Mouse (Mus musculus) heart, embryonic 12.5 days (tissue): Measurements from ENCODE around the gene Rpl23a. TPM values are rescaled to one million over a fixed set of nuclear protein-coding genes. Genes with fewer than 3 reads are reported as not detected.
A peak's percentile ranks its signal among the peaks of the same experiment; 100 is the strongest.

Experiments
- ATAC-seq: fragments of 200-750 bp; cut with Nextera tagmentation; 2 replicates; pipeline ENCODE4 v1.8.0; 2017; ENCODE audit warnings: moderate TSS enrichment, moderate library complexity; ENCODE audit not compliant: insufficient number of reproducible peaks, low FRiP score
- H3K27ac ChIP-seq: fragments of 300-500 bp; sonication (generic); 2 replicates; pipeline ENCODE4 v1.5.1; 2016; ENCODE audit warnings: mild to moderate bottlenecking, moderate library complexity; ENCODE audit not compliant: poor library complexity, severe bottlenecking
- H3K27me3 ChIP-seq: fragments of 300-500 bp; sonication (generic); replicated peaks from 2 replicates; pipeline ENCODE4 v1.6.1; 2016; ENCODE audit warnings: mild to moderate bottlenecking, moderate library complexity
- H3K36me3 ChIP-seq: fragments of 300-500 bp; sonication (generic); 2 replicates; pipeline ENCODE4 v1.6.1; 2016; ENCODE audit warnings: mild to moderate bottlenecking, moderate library complexity
- H3K4me1 ChIP-seq: fragments of 300-500 bp; sonication (generic); replicated peaks from 2 replicates; pipeline ENCODE4 v1.6.1; 2016; ENCODE audit warnings: mild to moderate bottlenecking
- H3K4me2 ChIP-seq: fragments of 300-500 bp; sonication (generic); 2 replicates; pipeline ENCODE4 v1.6.1; 2016; ENCODE audit warnings: mild to moderate bottlenecking, moderate library complexity
- H3K4me3 ChIP-seq: fragments of 300-500 bp; sonication (generic); 2 replicates; pipeline ENCODE4 v1.5.1; 2016; ENCODE audit warnings: mild to moderate bottlenecking
- H3K9ac ChIP-seq: fragments of 300-500 bp; sonication (generic); 2 replicates; pipeline ENCODE4 v1.6.1; 2016; ENCODE audit warnings: mild to moderate bottlenecking, moderate library complexity
- H3K9me3 ChIP-seq: fragments of 300-500 bp; sonication (generic); replicated peaks from 2 replicates; pipeline ENCODE4 v1.6.1; 2016; ENCODE audit warnings: mild to moderate bottlenecking, moderate library complexity
- WGBS: fragments of 180-500 bp; shearing (Covaris S2); methylation state at CpG from one replicate; pipeline ENCODE4 v1.1.7; 2016; 5-methylcytosine and 5-hydroxymethylcytosine counted together
- polyA plus RNA-seq: library from polyadenylated mRNA; unstranded; fragments of >200 nt; fragmentation: Nextera tagmentation; extraction: Ambion mirVana; gene quantifications from 2 replicates; pipeline ENCODE4 v1.2.1, GENCODE M21; 2016

The Rpl23a gene
- polyA plus RNA-seq, 1 experiment from 2014 or later: 859 TPM

DNA sequence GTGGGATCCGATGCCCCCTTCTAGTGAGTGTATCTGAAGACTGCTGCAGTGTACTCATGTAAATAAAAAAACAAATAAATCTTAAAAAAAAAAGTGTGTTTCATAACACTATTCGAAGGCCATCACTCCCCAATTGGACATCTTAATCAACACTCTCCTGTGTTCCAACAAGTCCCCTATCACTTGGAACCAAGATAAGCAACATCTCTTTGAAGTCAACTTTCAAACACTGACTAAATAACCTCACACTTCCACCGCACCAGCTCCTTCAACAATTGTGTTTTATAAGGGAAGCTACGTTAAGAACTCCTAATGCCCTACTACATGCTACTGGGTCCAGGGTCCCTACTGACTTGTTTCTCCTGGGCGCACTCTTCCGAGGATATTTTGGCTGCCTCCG is 934 bp downstream of the Rpl23a start:
- peak overlapping the region; percentile 67 for H3K4me2 ChIP-seq
- ATAC-seq: no peak
- WGBS: 4% methylated on average over 7 of the region's 7 CpGs
- H3K27ac ChIP-seq: peak overlapping the region; percentile 91
- H3K4me1 ChIP-seq: peaks cover 30% of the 10 kb centered on the region
- peaks cover 30% of the 10 kb centered on the region for H3K36me3 ChIP-seq
- no peaks in the 10 kb centered on the region for H3K9me3 ChIP-seq
- peak overlapping the region; percentile 95 for H3K4me3 ChIP-seq
- H3K27me3 ChIP-seq: no peaks in the 10 kb centered on the region
- peak overlapping the region; percentile 97 for H3K9ac ChIP-seq

DNA sequence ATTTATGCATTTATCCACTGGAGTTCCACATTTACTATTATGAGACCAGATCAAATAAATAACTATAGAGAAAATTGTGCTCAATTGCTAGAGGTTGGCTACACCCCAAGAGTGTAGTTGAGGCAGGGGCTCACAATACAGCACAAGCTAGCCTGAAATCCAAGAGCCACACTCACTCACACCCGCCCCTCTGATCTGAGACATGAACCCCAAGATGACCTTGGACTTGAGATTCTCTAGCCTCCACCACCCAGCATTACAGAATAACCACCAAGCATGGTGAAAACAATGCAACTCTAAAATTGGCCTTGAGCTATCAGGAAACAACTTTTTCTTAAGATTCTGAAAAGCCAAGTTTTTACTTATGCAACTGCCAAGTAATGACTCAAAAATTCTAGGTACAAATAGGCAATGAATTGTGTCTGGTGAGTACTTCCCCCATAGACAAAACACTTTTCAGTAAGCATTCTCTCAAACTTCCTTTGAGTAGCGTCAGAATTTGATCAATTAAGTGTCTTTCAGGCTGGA is 1.5 kb downstream of the Rpl23a start:
- WGBS: 42% methylated on average over 2 of the region's 2 CpGs
- H3K9ac ChIP-seq: peak overlapping the region; percentile 97; the same call in 1 of the 2 replicates
- no peaks in the 10 kb centered on the region for H3K27me3 ChIP-seq
- H3K27ac ChIP-seq: no peak overlapping the region
- no peak for ATAC-seq
- H3K36me3 ChIP-seq: peaks cover 30% of the 10 kb centered on the region
- peaks cover 30% of the 10 kb centered on the region for H3K4me1 ChIP-seq
- H3K4me3 ChIP-seq: peak overlapping the region; percentile 95
- no peaks in the 10 kb centered on the region for H3K9me3 ChIP-seq
- H3K4me2 ChIP-seq: peak overlapping the region; percentile 67

DNA sequence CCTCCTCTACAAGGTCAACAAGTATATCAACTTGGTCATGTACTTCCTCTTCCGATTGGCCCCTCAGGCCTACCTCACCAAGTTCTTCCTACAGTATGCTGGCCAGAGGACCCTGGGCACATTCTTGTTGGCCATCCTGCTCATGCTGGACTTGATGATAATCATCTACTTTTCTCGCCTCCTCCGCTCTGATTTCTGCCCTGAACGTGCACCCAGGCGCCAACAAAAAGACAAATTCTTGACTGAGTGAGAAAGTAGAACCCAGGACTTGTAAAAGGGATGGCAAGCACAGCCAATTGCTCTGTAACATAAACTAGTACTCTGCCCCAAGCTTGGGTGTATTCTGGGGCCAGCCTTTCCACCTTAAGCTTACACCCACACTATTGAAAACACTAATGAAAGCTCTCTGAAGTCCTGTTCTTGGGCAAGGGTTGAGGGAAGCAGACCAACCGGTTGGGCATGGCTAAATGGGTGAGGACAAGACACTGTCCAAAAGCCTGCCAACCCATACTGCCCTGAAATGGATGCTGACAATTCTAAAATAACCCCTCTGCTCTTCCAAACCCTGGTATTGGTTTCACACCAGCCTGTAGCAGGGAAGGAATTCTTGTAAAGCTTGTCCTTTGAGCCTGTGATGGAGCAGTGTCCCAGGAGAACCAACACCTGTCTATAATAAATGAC is 3.2 kb downstream of the Rpl23a start:
- Histone ChIP-seq H3K4me1 (peaks cover 34% of the 10 kb centered on the region), H3K36me3 (peaks cover 30% of the 10 kb centered on the region), H3K27me3 (no peaks in the 10 kb centered on the region), H3K4me3 (no peak overlapping the region), H3K9me3 (no peaks in the 10 kb centered on the region), H3K9ac (peak overlapping the region; percentile 83; the same call in 1 of the 2 replicates), H3K27ac (no peak overlapping the region), H3K4me2 (peak overlapping the region; percentile 88)
- no peak for ATAC-seq
- WGBS: 60% methylated on average over 6 of the region's 6 CpGs

GRCm38 (mm10) chr11:78179438-78179999 is 3.9 kb downstream of the Rpl23a start:
- peak overlapping the region; percentile 59 for H3K4me3 ChIP-seq
- H3K27ac ChIP-seq: peak overlapping the region; percentile 93
- H3K36me3 ChIP-seq: peaks cover 30% of the 10 kb centered on the region
- peak overlapping the region; percentile 83 for H3K9ac ChIP-seq
- H3K4me2 ChIP-seq: peak overlapping the region; percentile 88
- H3K4me1 ChIP-seq: peaks cover 34% of the 10 kb centered on the region
- WGBS: 22% methylated on average over 8 of the region's 8 CpGs
- no peak for ATAC-seq
- no peaks in the 10 kb centered on the region for H3K9me3 ChIP-seq
- H3K27me3 ChIP-seq: no peaks in the 10 kb centered on the region

GRCm38 (mm10) chr11:78178859-78179437 is 4.4 kb downstream of the Rpl23a start:
- peak overlapping the region; percentile 88 for H3K4me2 ChIP-seq
- no peaks in the 10 kb centered on the region for H3K9me3 ChIP-seq
- H3K4me1 ChIP-seq: peaks cover 34% of the 10 kb centered on the region
- no peaks in the 10 kb centered on the region for H3K27me3 ChIP-seq
- ATAC-seq: peak; percentile 5
- under 1% methylated on average over 29 of the region's 29 CpGs for WGBS
- peak overlapping the region; percentile 59 for H3K4me3 ChIP-seq
- H3K9ac ChIP-seq: peak overlapping the region; percentile 83
- H3K27ac ChIP-seq: peak overlapping the region; percentile 93
- peaks cover 30% of the 10 kb centered on the region for H3K36me3 ChIP-seq

DNA sequence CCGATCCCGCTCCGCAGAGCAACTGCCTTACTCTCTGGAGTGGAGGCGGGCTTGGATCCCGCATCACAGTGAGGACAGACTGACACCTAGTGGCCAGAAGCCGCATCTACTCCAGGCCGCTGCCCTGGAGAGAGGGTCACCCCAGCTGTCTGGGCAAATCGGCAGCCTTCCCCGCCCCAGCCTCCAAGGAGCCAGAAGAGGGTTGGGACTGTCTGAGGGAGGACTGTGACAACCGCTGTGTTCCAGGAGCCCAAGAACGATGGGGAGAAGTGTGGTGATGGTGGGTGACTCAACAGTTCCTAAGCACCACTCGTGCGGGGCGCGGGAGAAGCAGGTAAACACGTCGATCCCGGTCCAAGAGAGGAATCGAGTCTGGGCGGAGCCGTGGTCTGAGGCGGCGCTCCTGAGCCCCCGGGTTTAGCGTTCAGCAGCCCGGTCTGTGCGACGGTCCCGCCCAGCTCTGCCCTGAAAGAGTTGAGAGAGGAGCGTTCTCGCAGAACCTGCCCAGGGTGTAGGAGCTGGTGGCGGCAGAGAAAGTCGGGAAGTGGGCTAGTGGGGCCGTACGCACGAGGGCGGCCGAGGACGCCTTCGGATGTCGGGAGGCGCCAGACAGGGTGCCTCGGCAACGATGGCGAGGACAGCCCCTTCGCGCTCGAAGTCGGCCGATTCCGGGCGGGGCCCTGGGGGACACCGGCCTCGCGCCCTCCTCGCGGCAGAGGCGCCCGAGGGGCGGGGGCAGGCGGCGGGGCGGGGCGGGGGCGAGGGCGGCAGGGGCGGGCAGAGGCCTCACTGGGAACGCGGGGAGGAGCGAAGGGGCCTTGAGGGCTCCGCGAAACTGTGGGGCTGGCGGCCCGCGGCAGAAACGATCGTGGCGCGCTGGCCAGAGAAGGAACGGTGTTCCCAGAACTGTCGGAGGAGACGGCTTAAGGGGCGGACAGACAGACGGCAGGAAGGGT is 5.2 kb downstream of the Rpl23a start:
- Histone ChIP-seq H3K4me3 (peak overlapping the region; percentile 59), H3K9me3 (no peaks in the 10 kb centered on the region), H3K4me1 (peaks cover 34% of the 10 kb centered on the region), H3K9ac (peak overlapping the region; percentile 83), H3K36me3 (peaks cover 30% of the 10 kb centered on the region), H3K4me2 (peak overlapping the region; percentile 88), H3K27me3 (no peaks in the 10 kb centered on the region), H3K27ac (peak overlapping the region; percentile 93)
- WGBS: under 1% methylated on average over 82 of the region's 84 CpGs
- ATAC-seq: peak; percentile 89

GRCm38 (mm10) chr11:78177437-78177836 is 5.9 kb downstream of the Rpl23a start:
- H3K4me1 ChIP-seq: peaks cover 37% of the 10 kb centered on the region
- H3K9ac ChIP-seq: peak overlapping the region; percentile 83
- H3K9me3 ChIP-seq: no peaks in the 10 kb centered on the region
- peak overlapping the region; percentile 59 for H3K4me3 ChIP-seq
- peak; percentile 25; the same call in 1 of the 2 replicates for ATAC-seq
- H3K27me3 ChIP-seq: no peaks in the 10 kb centered on the region
- peak overlapping the region; percentile 93 for H3K27ac ChIP-seq
- peaks cover 34% of the 10 kb centered on the region for H3K36me3 ChIP-seq
- peak overlapping the region; percentile 88 for H3K4me2 ChIP-seq
- under 1% methylated on average over 10 of the region's 10 CpGs for WGBS

- H3K9me3 ChIP-seq: no peaks in the 10 kb centered on the region
- H3K36me3 ChIP-seq: peaks cover 30% of the 10 kb centered on the region
- no peak for ATAC-seq
- under 1% methylated on average over 23 of the region's 23 CpGs for WGBS
- peak overlapping the region; percentile 83 for H3K9ac ChIP-seq
- no peaks in the 10 kb centered on the region for H3K27me3 ChIP-seq
- H3K4me1 ChIP-seq: peaks cover 32% of the 10 kb centered on the region
- peak overlapping the region; percentile 88 for H3K4me2 ChIP-seq
- H3K4me3 ChIP-seq: peak overlapping the region; percentile 59
- H3K27ac ChIP-seq: peak overlapping the region; percentile 93
These were observed 6.5 kb downstream of the Rpl23a start for GRCm38 (mm10) chr11:78176905-78177331.

DNA sequence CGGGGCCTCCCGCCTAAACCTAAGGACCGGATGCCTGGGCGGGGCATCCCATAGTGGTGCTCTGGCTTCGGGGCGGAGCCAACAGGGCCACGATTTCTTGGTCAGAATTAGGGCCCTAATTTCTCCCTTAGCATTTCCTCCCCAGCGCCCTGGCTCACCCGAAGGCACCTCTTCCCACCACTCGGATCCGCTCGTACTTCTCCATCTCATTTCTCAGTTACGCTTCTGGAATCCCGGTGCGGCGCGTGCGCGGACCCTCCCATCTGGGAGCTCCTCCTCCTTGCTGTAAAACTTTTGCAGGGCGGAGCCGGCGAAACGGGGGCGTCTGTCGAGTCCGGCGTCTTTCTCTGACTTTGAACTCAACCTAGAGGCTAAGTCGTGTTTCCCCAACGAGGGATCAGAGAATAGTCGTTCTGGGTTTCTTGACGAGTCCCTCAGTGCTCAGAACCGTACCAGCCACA is 7.0 kb downstream of the Rpl23a start, which contains the start of the genes Nek8 and Tlcd1:
Gene Nek8, minus strand, starts transcription at position 274 of the 461 bp plus-strand sequence.
Gene Tlcd1, plus strand, starts transcription at position 310 of the 461 bp plus-strand sequence.
- H3K4me3 ChIP-seq: peak within 1 kb of the TSS; percentile 59

DNA sequence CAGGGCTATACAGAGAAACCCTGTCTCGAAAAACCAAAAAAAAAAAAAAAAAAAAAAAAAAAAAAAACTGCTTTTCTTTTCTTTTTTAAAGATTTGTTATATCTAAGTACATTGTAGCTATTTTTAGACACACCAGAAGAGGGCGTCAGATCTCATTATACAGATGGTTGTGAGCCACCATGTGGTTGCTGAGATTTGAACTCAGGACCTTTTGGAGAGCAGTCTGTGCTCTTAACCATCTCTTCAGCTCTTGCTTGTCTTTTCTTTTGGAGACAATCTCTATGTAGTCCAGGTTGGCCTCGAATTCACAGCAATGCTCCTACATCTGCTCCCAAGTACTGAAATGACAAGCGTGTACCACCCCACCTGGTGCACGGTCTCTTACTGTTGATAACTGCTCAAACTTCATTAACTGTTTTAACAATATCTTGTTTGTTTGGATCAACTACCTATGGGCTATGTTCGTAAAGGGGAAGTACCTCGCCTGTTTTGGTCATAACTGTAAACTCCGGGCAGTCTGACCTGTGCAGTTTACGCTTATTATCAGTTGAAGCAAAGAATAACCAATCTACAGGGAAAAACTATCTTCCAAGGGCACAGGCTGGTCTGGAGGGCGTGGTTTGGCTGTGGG is 7.5 kb downstream of the Rpl23a start:
- H3K27me3 ChIP-seq: no peaks in the 10 kb centered on the region
- peak overlapping the region; percentile 88 for H3K4me2 ChIP-seq
- peak overlapping the region; percentile 93 for H3K27ac ChIP-seq
- peaks cover 27% of the 10 kb centered on the region for H3K4me1 ChIP-seq
- peak overlapping the region; percentile 59 for H3K4me3 ChIP-seq
- no peak for ATAC-seq
- peaks cover 24% of the 10 kb centered on the region for H3K36me3 ChIP-seq
- peak overlapping the region; percentile 83; the same call in 1 of the 2 replicates for H3K9ac ChIP-seq
- H3K9me3 ChIP-seq: no peaks in the 10 kb centered on the region
- WGBS: 11% methylated on average over 10 of the region's 10 CpGs

More for the DNA sequence above, 7.0 kb downstream of the Rpl23a start, which contains the start of the genes Nek8 and Tlcd1:
- ATAC-seq: peak; percentile 74
- under 1% methylated on average over 32 of the region's 32 CpGs for WGBS
- peaks cover 30% of the 10 kb centered on the region for H3K4me1 ChIP-seq
- H3K36me3 ChIP-seq: peaks cover 25% of the 10 kb centered on the region
- peak within 1 kb of the TSS; percentile 88 for H3K4me2 ChIP-seq
- peak within 1 kb of the TSS; percentile 83 for H3K9ac ChIP-seq
- H3K27ac ChIP-seq: peak within 1 kb of the TSS; percentile 93
- H3K27me3 ChIP-seq: no peaks in the 10 kb centered on the region
- H3K9me3 ChIP-seq: no peaks in the 10 kb centered on the region
